7 mouse cellular contexts compared by ENCODE assay signal in the genomic region with DNA sequence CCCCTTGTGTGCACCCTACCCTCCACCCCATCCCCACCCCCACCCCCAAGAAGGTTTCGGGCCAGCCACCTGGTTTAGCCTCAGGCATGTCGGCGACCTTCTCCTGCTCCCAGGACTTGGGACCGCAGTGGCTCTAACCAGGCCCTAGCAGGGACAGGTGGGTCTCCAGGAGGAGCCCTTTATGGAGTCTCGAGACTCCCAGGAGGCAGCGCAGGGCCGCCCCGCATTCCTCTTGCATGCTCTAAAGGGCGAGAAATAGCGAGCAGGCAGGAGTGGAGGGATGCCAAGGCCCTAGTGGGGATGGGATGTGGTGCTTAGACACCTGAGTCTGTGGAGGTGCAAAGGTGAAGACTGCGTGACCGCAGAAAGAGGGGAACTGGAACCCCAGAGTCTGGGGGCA. TPM values are rescaled to one million over a fixed set of nuclear protein-coding genes. Genes with fewer than 3 reads are reported as not detected.
DNase-seq lines count a peak whose midpoint lies in the region; ATAC-seq lines count a peak whose summit lies in the region.

A gene (minus strand): TSS at position 155 of the 400 bp plus-strand sequence.

- intact Hi-C loops in gastrocnemius, postnatal 36 days (cut with DNase I): no loop called here

- H3K9me3 ChIP-seq in embryonic facial prominence, embryonic 11.5 days (replicated peaks; ENCODE audit: control insufficient read depth, low read length): no peaks in the 10 kb centered on the region
- no peaks in the 10 kb centered on the region for H3K9me3 ChIP-seq in intestine, embryonic 14.5 days (ENCODE audit: control insufficient read depth, low read length)

- ATAC-seq in embryonic facial prominence, embryonic 11.5 days (replicated peaks; ENCODE audit: insufficient number of reproducible peaks, low FRiP score, low TSS enrichment, low read depth): no peak
- no peak for ATAC-seq in intestine, embryonic 14.5 days (replicated peaks; ENCODE audit: low FRiP score, low TSS enrichment, low read depth)

- no peak within 1 kb of the TSS for H3K4me3 ChIP-seq in embryonic facial prominence, embryonic 11.5 days (ENCODE audit: low read depth, low read length)
- H3K4me3 ChIP-seq in intestine, embryonic 14.5 days (ENCODE audit: low read depth, low read length): no peak within 1 kb of the TSS

- 26% methylated on average over 12 of the region's 12 CpGs for WGBS in embryonic facial prominence, embryonic 11.5 days
- WGBS in intestine, embryonic 14.5 days: 28% methylated on average over 12 of the region's 12 CpGs

- no peaks in the 10 kb centered on the region for H3K36me3 ChIP-seq in embryonic facial prominence, embryonic 11.5 days (replicated peaks; ENCODE audit: control insufficient read depth, insufficient read depth, low read depth, low read length)
- H3K36me3 ChIP-seq in intestine, embryonic 14.5 days (ENCODE audit: control insufficient read depth, insufficient read depth, low read length): no peaks in the 10 kb centered on the region

- H3K9ac ChIP-seq in embryonic facial prominence, embryonic 11.5 days (replicated peaks; ENCODE audit: low read length): peak within 1 kb of the TSS; percentile 25; the same call in 1 of the 2 replicates
- no peak within 1 kb of the TSS for H3K9ac ChIP-seq in intestine, embryonic 14.5 days (ENCODE audit: low read length)

- no peak within 1 kb of the TSS for H3K27ac ChIP-seq in embryonic facial prominence, embryonic 11.5 days (replicated peaks; ENCODE audit: low read depth, low read length)
- no peak within 1 kb of the TSS for H3K27ac ChIP-seq in intestine, embryonic 14.5 days (ENCODE audit: low read depth)

- DNase-seq in embryonic facial prominence, embryonic 11.5 days (ENCODE audit: low spot score): no peak
- DNase-seq in gastrocnemius, postnatal 36 days: peak; percentile 65 to 74
- no peak for DNase-seq in intestine, embryonic 14.5 days (ENCODE audit: low spot score)
- peak; percentile 45 for DNase-seq in lung, postnatal 10 days
- DNase-seq in embryo, embryonic 10.5 days (ENCODE audit: low spot score): no peak
- no peak for DNase-seq in spleen, postnatal 10 days (ENCODE audit: low spot score in 2 of 2)
- no peak for DNase-seq in cerebellum, postnatal 36 days

- H3K4me1 ChIP-seq in embryonic facial prominence, embryonic 11.5 days (ENCODE audit: control insufficient read depth, insufficient read depth, low read length): peaks cover 2% of the 10 kb centered on the region; the same call in 1 of the 2 replicates
- 0 out of 2 replicates have a peak, but pooled peaks cover 3% of the 10 kb centered on the region for H3K4me1 ChIP-seq in intestine, embryonic 14.5 days (replicated peaks; ENCODE audit: control insufficient read depth, insufficient read depth, low read length)

- H3K4me2 ChIP-seq in embryonic facial prominence, embryonic 11.5 days (ENCODE audit: low read depth, low read length): no peak within 1 kb of the TSS
- H3K4me2 ChIP-seq in intestine, embryonic 14.5 days (ENCODE audit: low read length): peak within 1 kb of the TSS; percentile 25; the same call in 1 of the 2 replicates

- peaks cover 27% of the 10 kb centered on the region for H3K27me3 ChIP-seq in embryonic facial prominence, embryonic 11.5 days (ENCODE audit: control insufficient read depth, insufficient read depth, low read length)
- H3K27me3 ChIP-seq in intestine, embryonic 14.5 days (replicated peaks; ENCODE audit: control insufficient read depth, insufficient read depth, low read length): peaks cover 57% of the 10 kb centered on the region

RNA-seq across cellular contexts. Expression of the gene that starts here (rescaled TPM):
- polyA plus RNA-seq in embryonic facial prominence, embryonic 11.5 days (2014; fragmentation: Nextera tagmentation; extraction: Ambion mirVana): 0.07 TPM in 1 of 2 replicates, not detected in the other
- 1,000 to 10,000 TPM; 4,354 to 5,208 TPM for total RNA-seq in gastrocnemius, postnatal 36 days (2021)
- 0.28 and 0.32 TPM in 2 replicates for polyA plus RNA-seq in intestine, embryonic 14.5 days (2014; fragmentation: Nextera tagmentation; extraction: Ambion mirVana)

Comparison
In these comparisons a context has a peak if more than half of its experiments do, and no peak if none do; other contexts are left out.
1. DNase-seq: peak in gastrocnemius, postnatal 36 days (2 of 2) and lung, postnatal 10 days (single experiment); none in embryonic facial prominence, embryonic 11.5 days (single experiment), intestine, embryonic 14.5 days (single experiment), embryo, embryonic 10.5 days (single experiment), spleen, postnatal 10 days (0 of 2) and cerebellum, postnatal 36 days (0 of 2).